Mouse (Mus musculus) cerebellum, postnatal 25 days (tissue): ENCODE results near the gene Mrpl38.
"Not testable (repeated sequence)": the region's sequence is repeated elsewhere in the genome, so short reads cannot be mapped to it uniquely, and the experiment has no call there.

ENCODE experiments used
- DNase-seq, 2 experiments: peaks; one replicate each; pipeline ENCODE4 v3.0.0; 2021; ENCODE audit warnings: mixed read lengths in 2 of 2

Mrpl38 gene

GRCm38 (mm10) chr11:116110131-116110530 lies 28.5 kb downstream of the Mrpl38 start:
- no peak for DNase-seq

DNA sequence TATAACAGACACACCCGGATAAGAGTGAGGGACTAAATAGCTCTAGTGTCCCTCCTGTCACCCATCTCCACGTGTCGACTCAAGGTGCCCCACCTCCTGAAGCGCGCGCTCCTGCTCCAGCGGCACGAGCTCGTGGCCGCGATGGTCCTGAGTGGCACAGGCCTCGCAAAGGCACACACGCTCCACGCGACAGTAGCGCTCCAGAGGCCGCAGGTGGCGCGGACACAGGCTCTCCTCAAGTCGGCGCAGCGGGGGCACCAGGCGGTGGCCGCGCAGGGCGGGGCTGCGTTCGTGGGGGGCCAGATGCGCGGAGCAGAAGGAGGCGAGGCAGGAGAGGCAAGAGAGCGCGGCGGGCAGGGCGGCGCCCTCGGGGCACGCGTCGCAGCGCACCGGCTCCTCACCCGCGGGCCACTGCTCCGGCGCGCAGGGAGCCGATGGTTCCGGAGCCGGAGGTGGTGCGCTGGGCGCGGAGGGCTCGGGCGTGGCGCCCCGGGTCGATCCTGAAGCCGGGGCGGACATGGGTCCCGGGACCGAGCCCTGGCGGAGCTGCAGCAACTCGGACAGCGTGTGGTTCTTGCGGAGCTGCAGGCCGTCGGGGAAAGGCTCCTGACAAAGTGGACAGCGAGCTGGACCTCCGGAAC lies 29.1 kb downstream of the Mrpl38 start:
- DNase-seq: peak in 1 of 2 experiments; percentile 39

DNA sequence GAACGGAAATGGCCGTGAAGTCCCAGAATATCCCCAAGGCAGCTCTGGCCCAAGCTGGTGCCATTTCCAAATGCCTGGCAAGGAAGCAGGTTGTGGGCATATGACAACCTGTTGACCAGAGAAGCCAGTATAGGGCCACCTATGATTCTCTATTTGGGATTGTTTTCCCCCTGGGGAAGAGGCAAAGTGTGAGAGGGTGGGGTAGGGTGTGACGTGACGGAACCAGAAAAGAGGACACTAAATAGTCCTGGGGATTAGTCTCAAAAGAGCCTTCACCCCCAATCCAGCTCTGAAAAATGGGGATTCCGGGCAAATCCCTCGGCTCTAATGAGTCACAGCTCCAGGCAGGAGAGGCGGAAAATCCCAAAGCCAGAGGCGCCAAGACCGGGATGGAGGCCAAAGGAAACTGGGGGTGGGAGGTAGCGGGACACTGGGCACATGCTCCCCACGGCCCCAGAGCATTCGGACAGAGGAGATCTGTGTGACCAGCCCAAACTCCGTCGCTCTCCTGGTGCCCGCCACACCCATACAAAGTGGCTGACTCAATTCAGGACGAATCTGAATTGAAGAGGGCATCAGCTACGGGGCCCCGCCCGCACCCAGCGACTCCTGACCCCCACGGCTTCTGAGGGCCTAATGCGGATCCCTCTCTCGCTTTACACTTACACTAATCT lies 30.1 kb downstream of the Mrpl38 start:
- DNase-seq: no peak

DNA sequence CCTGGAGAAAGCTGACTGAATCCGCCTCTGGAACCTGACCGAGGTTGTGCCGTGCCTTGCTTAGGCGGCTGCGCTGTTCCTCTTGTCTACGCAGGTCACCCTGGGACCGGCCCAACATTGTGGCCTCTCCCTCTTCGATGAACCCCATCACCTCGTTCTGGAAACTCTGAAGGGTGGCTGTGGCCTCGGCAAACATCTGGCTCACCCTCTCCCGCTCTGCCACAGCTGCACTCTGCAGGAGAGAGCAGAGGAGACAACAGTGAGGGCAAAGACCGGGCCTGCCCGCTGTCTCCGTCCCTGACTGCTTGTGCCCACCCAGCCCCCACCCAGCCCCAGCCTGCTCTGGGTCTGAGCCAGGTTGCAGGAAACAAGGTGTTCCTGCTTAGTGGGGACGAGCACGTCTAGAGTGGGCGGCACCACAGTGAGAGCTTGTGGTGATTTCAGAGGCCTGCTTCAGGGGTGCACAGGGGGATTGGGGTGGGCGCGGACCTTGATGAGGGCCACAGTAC lies 30.8 kb downstream of the Mrpl38 start:
- DNase-seq: no peak

DNA sequence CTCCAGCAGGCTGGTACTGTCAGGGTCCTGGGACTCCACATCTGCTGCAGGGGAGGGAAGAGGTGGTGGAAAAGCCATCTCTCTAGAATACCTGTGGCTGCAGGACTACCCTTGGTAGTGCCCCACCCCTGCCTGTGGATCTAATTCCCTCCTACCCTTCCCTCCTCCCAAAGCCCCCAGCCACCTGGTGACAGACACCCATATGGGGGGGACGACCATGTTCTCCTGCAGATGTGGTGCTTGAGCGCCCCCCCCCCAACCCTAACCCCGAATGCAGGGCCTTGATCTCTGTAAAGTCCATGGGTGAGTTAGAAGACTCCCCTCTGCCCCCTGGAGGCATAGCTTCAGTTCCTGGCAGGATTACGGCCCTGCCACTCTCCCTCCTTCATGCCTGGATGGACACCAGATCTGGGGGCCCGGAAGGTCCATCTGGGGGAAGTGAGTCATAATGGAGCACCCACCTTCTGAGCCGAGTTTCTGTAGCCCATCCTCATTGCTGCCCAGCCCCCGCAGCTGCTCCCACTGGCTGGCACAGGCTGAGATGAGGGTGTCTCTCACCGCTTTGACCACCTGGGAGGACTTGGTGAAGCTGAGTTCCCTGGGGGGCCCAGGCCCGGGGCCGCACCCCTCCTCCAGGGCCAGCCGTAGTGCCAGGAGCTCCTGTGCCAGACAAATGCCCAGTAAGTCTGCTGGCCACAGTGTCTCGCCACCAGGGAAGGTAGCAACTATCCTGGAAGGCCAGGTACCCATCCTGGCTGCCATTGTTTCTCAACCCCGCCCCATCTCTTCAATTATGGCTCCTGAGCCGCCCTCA lies 31.5 kb downstream of the Mrpl38 start:
- no peak for DNase-seq

GRCm38 (mm10) chr11:116106154-116106962 lies 32.3 kb downstream of the Mrpl38 start:
- DNase-seq: no peak

GRCm38 (mm10) chr11:116105065-116105464 lies 33.6 kb downstream of the Mrpl38 start:
- no peak for DNase-seq

DNA sequence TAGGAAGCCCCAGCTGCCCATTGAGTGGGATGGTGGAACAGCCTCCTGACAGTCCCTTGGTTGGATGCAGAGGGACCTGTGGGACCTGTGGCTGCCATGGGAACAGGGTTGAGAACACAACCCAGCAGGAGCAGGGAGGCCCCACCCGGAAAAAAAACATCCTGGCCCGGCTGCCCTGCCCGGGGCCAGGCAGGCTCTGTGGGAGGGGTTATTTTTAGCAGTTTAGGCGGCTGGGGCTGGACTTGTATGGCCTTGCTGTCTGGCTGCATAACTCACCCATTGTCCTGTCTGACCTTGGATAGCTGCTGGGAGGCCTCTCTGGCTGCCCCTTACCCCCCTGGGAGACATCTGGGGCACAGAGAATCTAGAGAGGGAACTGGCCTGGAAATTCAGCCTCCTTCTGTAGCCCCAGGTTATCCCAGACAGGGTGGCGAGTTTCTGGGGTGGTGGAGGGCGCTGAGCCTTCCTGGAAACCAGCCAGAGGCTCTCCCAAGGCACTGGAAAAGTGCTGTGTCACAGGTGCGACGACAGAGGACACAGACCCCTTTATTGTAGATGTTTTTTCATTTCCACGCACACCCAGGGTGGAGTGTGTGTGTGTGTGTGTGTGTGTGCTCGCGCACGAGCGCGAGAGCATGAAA lies 34.5 kb downstream of the Mrpl38 start:
- no peak for DNase-seq

DNA sequence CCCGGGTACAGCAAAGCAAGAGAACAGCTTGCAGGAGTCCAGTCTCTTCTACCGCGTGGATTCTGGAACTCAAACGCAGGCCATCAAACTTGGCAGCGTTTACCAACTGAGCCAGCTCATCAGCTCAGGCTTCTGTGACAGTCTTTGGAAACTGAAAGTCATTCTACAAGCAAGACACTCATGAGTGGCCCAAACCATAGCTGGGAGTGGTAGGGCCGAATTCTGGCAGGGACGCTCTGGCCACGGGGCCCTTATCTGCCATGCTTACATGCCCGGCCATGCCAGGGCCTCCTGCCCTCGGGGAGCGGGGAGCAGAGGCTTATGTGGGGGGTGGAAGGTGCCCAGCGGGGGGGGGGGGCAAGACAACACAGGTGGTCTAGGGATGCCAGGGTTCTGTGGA lies 35.1 kb downstream of the Mrpl38 start:
- DNase-seq: no peak

DNA sequence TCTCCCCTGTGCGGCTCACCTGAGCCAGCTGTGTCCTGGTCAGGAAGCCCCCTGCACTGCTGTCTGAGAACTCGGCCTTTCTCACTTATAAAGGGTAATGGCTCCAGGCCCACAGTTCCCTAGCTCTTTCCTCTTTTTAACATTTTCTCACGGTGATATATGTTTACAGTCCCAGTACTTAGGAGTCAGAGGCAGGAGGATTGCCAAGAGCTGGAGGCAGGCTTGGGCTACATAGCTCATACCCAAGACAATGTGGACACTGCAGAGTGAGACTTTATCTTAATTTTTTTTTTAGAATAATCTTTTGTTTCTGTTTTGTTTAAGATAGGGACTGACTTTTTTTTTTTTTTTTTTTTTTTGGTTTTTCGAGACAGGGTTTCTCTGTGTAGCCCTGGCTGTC lies 36.2 kb downstream of the Mrpl38 start:
- DNase-seq: no peak

DNA sequence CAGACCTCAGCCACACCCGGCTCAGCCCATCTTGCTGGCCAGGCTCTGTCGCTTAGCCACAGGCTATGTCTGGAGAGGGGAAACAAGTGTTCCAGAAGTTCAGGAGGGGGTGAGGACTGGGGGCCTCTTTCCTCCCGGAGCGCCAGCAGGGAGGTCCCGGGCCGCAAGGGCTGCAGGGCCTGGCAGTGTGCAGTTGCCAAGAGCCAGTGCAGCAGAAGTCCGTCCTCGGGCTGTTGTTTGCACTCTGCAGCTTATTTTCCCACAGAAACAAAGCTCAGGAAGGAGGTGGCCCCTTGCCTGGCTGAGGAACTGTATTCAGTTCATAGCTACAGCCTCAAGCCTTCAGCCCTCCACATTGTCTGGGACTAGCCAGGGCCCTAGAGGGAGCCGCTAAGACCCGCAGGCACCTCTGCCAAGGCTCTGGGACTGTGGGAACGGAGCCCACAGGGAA lies 36.7 kb downstream of the Mrpl38 start:
- DNase-seq: no peak

- DNase-seq: no peak
These were observed 37.8 kb downstream of the Mrpl38 start for GRCm38 (mm10) chr11:116100839-116101238.

DNA sequence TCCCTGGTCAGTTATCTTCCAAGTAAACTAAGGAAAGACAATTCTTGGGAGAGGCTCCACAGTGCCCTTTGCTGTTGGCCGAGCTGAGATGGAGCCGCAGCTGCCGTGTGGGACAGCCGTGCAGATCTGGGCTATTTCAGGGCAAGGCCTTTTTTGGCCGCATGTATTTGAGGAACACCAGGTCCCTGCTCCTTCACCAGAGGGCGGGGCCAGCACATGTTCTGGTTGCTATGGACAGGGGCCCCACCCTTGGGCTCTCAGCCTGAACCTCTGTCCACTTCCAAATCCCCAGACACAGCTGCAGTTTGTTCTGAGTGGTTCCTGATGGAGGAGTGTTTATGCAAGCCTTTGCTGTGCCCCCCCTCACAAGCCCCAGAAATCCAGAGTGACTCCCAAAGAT lies 38.3 kb downstream of the Mrpl38 start:
- DNase-seq: no peak

GRCm38 (mm10) chr11:116099462-116099861 lies 39.2 kb downstream of the Mrpl38 start:
- DNase-seq: no peak

GRCm38 (mm10) chr11:116098711-116099460 lies 39.8 kb downstream of the Mrpl38 start:
- DNase-seq: no peak

GRCm38 (mm10) chr11:116096213-116097108 lies 42.2 kb downstream of the Mrpl38 start:
- DNase-seq: no peak

- no peak for DNase-seq
These were observed 43.1 kb downstream of the Mrpl38 start for GRCm38 (mm10) chr11:116095573-116095972.

DNA sequence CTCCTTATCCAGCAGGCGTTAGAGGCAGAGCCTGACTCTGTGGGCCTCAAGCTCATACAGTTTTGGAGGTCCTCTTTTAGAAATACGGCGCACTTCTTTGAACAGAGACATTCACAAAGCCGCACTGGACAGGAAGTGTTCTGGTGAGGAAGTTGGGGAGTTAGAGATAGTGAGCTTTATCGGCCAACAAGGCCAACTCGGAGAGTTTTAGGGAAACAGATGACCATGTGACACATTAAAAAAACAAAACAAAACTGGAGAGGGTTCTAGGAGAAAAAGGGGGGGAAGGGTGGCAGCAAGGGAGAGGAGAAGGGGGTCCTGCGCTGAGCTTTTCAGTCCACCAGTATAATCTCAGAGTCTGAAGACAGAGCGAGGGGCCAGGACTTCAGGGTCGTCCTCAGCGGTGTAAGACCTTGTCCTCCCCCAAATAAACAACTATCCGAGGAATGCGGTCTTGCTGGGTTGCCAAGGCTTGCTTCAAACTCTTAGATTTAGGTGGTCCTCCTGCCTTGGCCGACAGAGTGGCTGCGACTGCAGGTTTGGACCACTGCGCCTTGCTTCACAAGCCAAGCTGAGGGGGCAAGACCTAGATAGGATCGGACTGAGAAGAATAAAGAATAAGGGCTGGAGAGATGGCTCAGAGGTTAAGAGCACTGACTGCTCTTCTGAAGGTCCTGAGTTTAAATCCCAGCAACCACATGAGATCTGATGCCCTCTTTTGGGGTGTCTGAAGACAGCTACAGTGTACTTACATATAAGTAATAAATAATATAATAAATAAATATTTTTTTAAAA lies 44.7 kb downstream of the Mrpl38 start:
- no peak for DNase-seq

DNA sequence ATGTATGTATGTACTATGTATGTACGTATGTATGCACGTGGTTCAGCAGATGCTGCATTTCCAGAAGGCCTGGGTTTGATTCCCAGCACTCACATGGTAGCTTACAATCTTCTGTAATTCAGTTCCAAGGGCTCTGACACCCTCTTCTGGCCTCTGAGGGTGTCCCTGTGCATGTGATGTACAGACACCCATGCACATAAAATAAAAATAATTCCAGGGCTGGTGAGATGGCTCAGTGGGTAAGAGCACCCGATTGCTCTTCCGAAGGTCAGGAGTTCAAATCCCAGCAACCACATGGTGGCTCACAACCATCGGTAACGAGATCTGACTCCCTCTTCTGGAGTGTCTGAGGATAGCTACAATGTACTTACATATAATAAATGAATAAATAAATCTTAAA lies 45.7 kb downstream of the Mrpl38 start:
- not testable (repeated sequence) for DNase-seq
